Mouse (Mus musculus) midbrain, embryonic 10.5 days (tissue): Measurements from ENCODE around the gene Hoxc12. TPM values are rescaled to one million over a fixed set of nuclear protein-coding genes. Genes with fewer than 3 reads are reported as not detected.

ENCODE experiments used
- DNase-seq: peaks from one replicate; pipeline ENCODE4 v3.0.0-alpha.2; 2017; ENCODE audit warnings: low spot score
- H3K27ac ChIP-seq: fragments of 300-500 bp; sonication (generic); replicated peaks from 2 replicates; pipeline ENCODE4 v1.5.1; 2016; ENCODE audit warnings: mild to moderate bottlenecking
- H3K27me3 ChIP-seq: fragments of 300-500 bp; sonication (generic); 2 replicates; pipeline ENCODE4 v1.6.1; 2016; ENCODE audit warnings: low read depth, mild to moderate bottlenecking; ENCODE audit not compliant: poor library complexity, severe bottlenecking
- H3K36me3 ChIP-seq: fragments of 300-500 bp; sonication (generic); 2 replicates; pipeline ENCODE4 v1.6.1; 2016; ENCODE audit warnings: mild to moderate bottlenecking, moderate library complexity
- H3K4me1 ChIP-seq: fragments of 300-500 bp; sonication (generic); 2 replicates; pipeline ENCODE4 v1.6.1; 2016
- H3K4me3 ChIP-seq: fragments of 300-500 bp; sonication (generic); 2 replicates; pipeline ENCODE4 v1.5.1; 2016; ENCODE audit warnings: mild to moderate bottlenecking, moderate library complexity
- H3K9me3 ChIP-seq: fragments of 300-500 bp; sonication (generic); replicated peaks from 2 replicates; pipeline ENCODE4 v1.6.1; 2016; ENCODE audit warnings: mild to moderate bottlenecking
- WGBS: fragments of 180-500 bp; shearing (Covaris S2); methylation state at CpG from one replicate; pipeline ENCODE4 v1.1.7; 2016; 5-methylcytosine and 5-hydroxymethylcytosine counted together
- polyA plus RNA-seq: library from polyadenylated mRNA; unstranded; fragments of >200 nt; fragmentation: Nextera tagmentation; extraction: Ambion mirVana; gene quantifications from 2 replicates; pipeline ENCODE4 v1.2.1, GENCODE M21; 2016

The Hoxc12 gene
- polyA plus RNA-seq, 1 experiment from 2014 or later, result not detected

GRCm38 (mm10) chr15:102961728-102962127 lies 25.2 kb downstream of the Hoxc12 start:
- Histone ChIP-seq H3K9me3 (no peaks in the 10 kb centered on the region), H3K27me3 (peaks cover 100% of the 10 kb centered on the region), H3K4me3 (no peak overlapping the region), H3K4me1 (peaks cover 5% of the 10 kb centered on the region; the same call in 1 of the 2 replicates), H3K27ac (no peak overlapping the region), H3K36me3 (no peaks in the 10 kb centered on the region)
- WGBS, result 6% methylated on average over 6 of the region's 6 CpGs
- DNase-seq, result no peak

GRCm38 (mm10) chr15:102962492-102962891 lies 25.9 kb downstream of the Hoxc12 start:
- H3K27ac ChIP-seq, result no peak overlapping the region
- no peaks in the 10 kb centered on the region for H3K36me3 ChIP-seq
- no peak overlapping the region for H3K4me3 ChIP-seq
- peaks cover 100% of the 10 kb centered on the region for H3K27me3 ChIP-seq
- no peak for DNase-seq
- 3% methylated on average over 13 of the region's 13 CpGs for WGBS
- peaks cover 7% of the 10 kb centered on the region; the same call in 1 of the 2 replicates for H3K4me1 ChIP-seq
- H3K9me3 ChIP-seq, result no peaks in the 10 kb centered on the region

GRCm38 (mm10) chr15:102963259-102963658 lies 26.7 kb downstream of the Hoxc12 start:
- H3K36me3 ChIP-seq, result no peaks in the 10 kb centered on the region
- WGBS, result under 1% methylated on average over 8 of the region's 8 CpGs
- H3K4me1 ChIP-seq, result peaks cover 7% of the 10 kb centered on the region; the same call in 1 of the 2 replicates
- no peak for DNase-seq
- peaks cover 100% of the 10 kb centered on the region for H3K27me3 ChIP-seq
- no peak overlapping the region for H3K27ac ChIP-seq
- no peak overlapping the region for H3K4me3 ChIP-seq
- no peaks in the 10 kb centered on the region for H3K9me3 ChIP-seq

GRCm38 (mm10) chr15:102963671-102964640 lies 27.4 kb downstream of the Hoxc12 start:
- no peaks in the 10 kb centered on the region for H3K36me3 ChIP-seq
- 2% methylated on average over 28 of the region's 28 CpGs for WGBS
- H3K27ac ChIP-seq, result no peak overlapping the region
- DNase-seq, result peak; percentile 76
- H3K27me3 ChIP-seq, result peaks cover 100% of the 10 kb centered on the region
- H3K4me3 ChIP-seq, result no peak overlapping the region
- peaks cover 7% of the 10 kb centered on the region; the same call in 1 of the 2 replicates for H3K4me1 ChIP-seq
- H3K9me3 ChIP-seq, result no peaks in the 10 kb centered on the region

- DNase-seq, result no peak
- peaks cover 7% of the 10 kb centered on the region; the same call in 1 of the 2 replicates for H3K4me1 ChIP-seq
- no peaks in the 10 kb centered on the region for H3K9me3 ChIP-seq
- H3K27ac ChIP-seq, result no peak overlapping the region
- no peaks in the 10 kb centered on the region for H3K36me3 ChIP-seq
- no peak overlapping the region for H3K4me3 ChIP-seq
- H3K27me3 ChIP-seq, result peaks cover 100% of the 10 kb centered on the region
- WGBS, result 2% methylated on average over 26 of the region's 26 CpGs
Measured at GRCm38 (mm10) chr15:102965003-102965891, 28.7 kb downstream of the Hoxc12 start.

GRCm38 (mm10) chr15:102965892-102966775 lies 29.6 kb downstream of the Hoxc12 start:
- Histone ChIP-seq H3K27ac (no peak overlapping the region), H3K27me3 (peaks cover 100% of the 10 kb centered on the region), H3K4me1 (peaks cover 7% of the 10 kb centered on the region; the same call in 1 of the 2 replicates), H3K9me3 (no peaks in the 10 kb centered on the region), H3K4me3 (peak overlapping the region; percentile 22), H3K36me3 (no peaks in the 10 kb centered on the region)
- peak; percentile 87 for DNase-seq
- 1% methylated on average over 30 of the region's 30 CpGs for WGBS

GRCm38 (mm10) chr15:102966776-102967311 lies 30.3 kb downstream of the Hoxc12 start, which contains the start of gene Hoxc10:
Gene Hoxc10, plus strand, starts transcription at chr15:102966796.
- no peak for DNase-seq
- H3K4me3 ChIP-seq, result peak within 1 kb of the TSS; percentile 22
- H3K9me3 ChIP-seq, result no peaks in the 10 kb centered on the region
- no peak within 1 kb of the TSS for H3K27ac ChIP-seq
- H3K36me3 ChIP-seq, result no peaks in the 10 kb centered on the region
- peaks cover 7% of the 10 kb centered on the region; the same call in 1 of the 2 replicates for H3K4me1 ChIP-seq
- 3% methylated on average over 27 of the region's 27 CpGs for WGBS
- H3K27me3 ChIP-seq, result peaks cover 100% of the 10 kb centered on the region

- Histone ChIP-seq H3K36me3 (no peaks in the 10 kb centered on the region), H3K27me3 (peaks cover 100% of the 10 kb centered on the region), H3K4me1 (peaks cover 7% of the 10 kb centered on the region; the same call in 1 of the 2 replicates), H3K9me3 (no peaks in the 10 kb centered on the region), H3K27ac (no peak within 1 kb of the TSS), H3K4me3 (peak within 1 kb of the TSS; percentile 22)
- DNase-seq, result no peak
- 2% methylated on average over 12 of the region's 12 CpGs for WGBS
Measured at GRCm38 (mm10) chr15:102967312-102967510, 30.7 kb downstream of the Hoxc12 start, which contains the start of gene Hoxc5. Gene Hoxc5, plus strand, starts transcription at chr15:102967443.

- H3K9me3 ChIP-seq, result no peaks in the 10 kb centered on the region
- DNase-seq, result no peak
- WGBS, result 2% methylated on average over 34 of the region's 34 CpGs
- no peak overlapping the region for H3K4me3 ChIP-seq
- peaks cover 100% of the 10 kb centered on the region for H3K27me3 ChIP-seq
- H3K27ac ChIP-seq, result no peak overlapping the region
- H3K36me3 ChIP-seq, result no peaks in the 10 kb centered on the region
- peaks cover 7% of the 10 kb centered on the region; the same call in 1 of the 2 replicates for H3K4me1 ChIP-seq
Measured at GRCm38 (mm10) chr15:102967511-102968397, 31.2 kb downstream of the Hoxc12 start.

GRCm38 (mm10) chr15:102969296-102969695 lies 32.7 kb downstream of the Hoxc12 start:
- no peak overlapping the region for H3K27ac ChIP-seq
- H3K9me3 ChIP-seq, result no peaks in the 10 kb centered on the region
- no peaks in the 10 kb centered on the region for H3K36me3 ChIP-seq
- H3K4me1 ChIP-seq, result peaks cover 7% of the 10 kb centered on the region; the same call in 1 of the 2 replicates
- no peak for DNase-seq
- H3K4me3 ChIP-seq, result no peak overlapping the region
- peaks cover 100% of the 10 kb centered on the region for H3K27me3 ChIP-seq
- WGBS, result 70% methylated on average over 1 of the region's 1 CpGs

GRCm38 (mm10) chr15:102970740-102971139 lies 34.2 kb downstream of the Hoxc12 start:
- no peaks in the 10 kb centered on the region for H3K9me3 ChIP-seq
- no peak for DNase-seq
- H3K4me1 ChIP-seq, result peaks cover 7% of the 10 kb centered on the region; the same call in 1 of the 2 replicates
- no peak overlapping the region for H3K27ac ChIP-seq
- 3% methylated on average over 12 of the region's 12 CpGs for WGBS
- H3K4me3 ChIP-seq, result no peak overlapping the region
- peaks cover 100% of the 10 kb centered on the region for H3K27me3 ChIP-seq
- H3K36me3 ChIP-seq, result no peaks in the 10 kb centered on the region
